Mouse (Mus musculus) lung, embryonic 14.5 days (tissue): ENCODE results near the gene Hfe. TPM values are rescaled to one million over a fixed set of nuclear protein-coding genes. Genes with fewer than 3 reads are reported as not detected.

ENCODE experiments used
- ATAC-seq: fragments of 200-750 bp; cut with Nextera tagmentation; 2 replicates; pipeline ENCODE4 v1.8.0; 2017; ENCODE audit warnings: mild to moderate bottlenecking, moderate TSS enrichment, moderate library complexity; ENCODE audit not compliant: insufficient read depth
- DNase-seq: peaks from one replicate; pipeline ENCODE4 v3.0.0-alpha.2; 2015
- H3K27ac ChIP-seq: fragments of 300-500 bp; sonication (generic); 2 replicates; pipeline ENCODE4 v1.5.1; 2014; ENCODE audit warnings: low read depth, mild to moderate bottlenecking, moderate library complexity
- H3K27me3 ChIP-seq: fragments of 300-500 bp; sonication (generic); 2 replicates; pipeline ENCODE4 v1.6.1; 2014; ENCODE audit warnings: low read length, control low read depth; ENCODE audit not compliant: insufficient read depth
- H3K36me3 ChIP-seq: fragments of 300-500 bp; sonication (generic); 2 replicates; pipeline ENCODE4 v1.6.1; 2014; ENCODE audit warnings: control low read depth; ENCODE audit not compliant: insufficient read depth
- H3K4me1 ChIP-seq: fragments of 300-500 bp; sonication (generic); 2 replicates; pipeline ENCODE4 v1.6.1; 2014; ENCODE audit warnings: antibody characterized with exemption, control low read depth; ENCODE audit not compliant: insufficient read depth
- H3K4me2 ChIP-seq: fragments of 300-500 bp; sonication (generic); 2 replicates; pipeline ENCODE4 v1.6.1; 2014; ENCODE audit warnings: mild to moderate bottlenecking
- H3K4me3 ChIP-seq: fragments of 300-500 bp; sonication (generic); 2 replicates; pipeline ENCODE4 v1.5.1; 2014; ENCODE audit warnings: low read depth, low read length
- H3K9ac ChIP-seq: fragments of 300-500 bp; sonication (generic); 2 replicates; pipeline ENCODE4 v1.6.1; 2014
- H3K9me3 ChIP-seq: fragments of 300-500 bp; sonication (generic); 2 replicates; pipeline ENCODE4 v1.6.1; 2016; ENCODE audit warnings: low read depth, low read length, control low read depth
- CTCF ChIP-seq: IDR thresholded peaks from 2 replicates; pipeline ENCODE4 v1.5.1; 2016; ENCODE audit warnings: antibody characterized with exemption, low read depth
- WGBS: fragments of 180-500 bp; shearing (Covaris S2); extraction: QIAGEN DNeasy Blood & Tissue Kit; methylation state at CpG from one replicate; pipeline ENCODE4 v1.1.7; 2014; 5-methylcytosine and 5-hydroxymethylcytosine counted together
- polyA plus RNA-seq: library from polyadenylated mRNA; unstranded; fragments of >200 nt; fragmentation: Nextera tagmentation; extraction: Ambion mirVana; gene quantifications from 2 replicates; pipeline ENCODE4 v1.2.1, GENCODE M21; 2014

Hfe gene
- 8.4 and 12.1 TPM in 2 replicates for polyA plus RNA-seq

GRCm38 (mm10) chr13:23710374-23711089 is at the start of gene Hfe:
Hfe (minus strand) TSS chr13:23710854.
- 5% methylated on average over 17 of the region's 17 CpGs for WGBS
- TF ChIP-seq CTCF = no peak
- Histone ChIP-seq H3K36me3 (no peaks in the 10 kb centered on the region), H3K4me1 (no peaks in the 10 kb centered on the region; the same call in 1 of the 2 replicates), H3K27me3 (no peaks in the 10 kb centered on the region), H3K27ac (peak within 1 kb of the TSS; percentile 18; the same call in 1 of the 2 replicates), H3K9ac (peak within 1 kb of the TSS; percentile 61), H3K4me3 (peak within 1 kb of the TSS; percentile 41), H3K4me2 (peak within 1 kb of the TSS; percentile 80), H3K9me3 (no peaks in the 10 kb centered on the region)
- peak; percentile 68 for DNase-seq
- peak; percentile 52 for ATAC-seq

GRCm38 (mm10) chr13:23759916-23760239 is 49.2 kb upstream of the Hfe start:
- Histone ChIP-seq H3K4me3 (peak overlapping the region; percentile 45), H3K36me3 (no peaks in the 10 kb centered on the region), H3K4me1 (peaks cover 5% of the 10 kb centered on the region; the same call in 1 of the 2 replicates), H3K9ac (peak overlapping the region; percentile 69), H3K4me2 (peak overlapping the region; percentile 90), H3K27ac (peak overlapping the region; percentile 99), H3K27me3 (no peaks in the 10 kb centered on the region), H3K9me3 (no peaks in the 10 kb centered on the region)
- DNase-seq (no peak), ATAC-seq (no peak)
- no peak for TF ChIP-seq CTCF
- WGBS = 68% methylated on average over 1 of the region's 1 CpGs

- ATAC-seq (no peak), DNase-seq (peak; percentile 10)
- Histone ChIP-seq H3K27ac (peak overlapping the region; percentile 99), H3K4me2 (peak overlapping the region; percentile 90), H3K4me3 (no peak overlapping the region), H3K4me1 (peaks cover 4% of the 10 kb centered on the region; the same call in 1 of the 2 replicates), H3K27me3 (no peaks in the 10 kb centered on the region), H3K9ac (no peak overlapping the region), H3K9me3 (no peaks in the 10 kb centered on the region), H3K36me3 (no peaks in the 10 kb centered on the region)
- no peak for TF ChIP-seq CTCF
- 73% methylated on average over 3 of the region's 3 CpGs for WGBS
Measured at GRCm38 (mm10) chr13:23759251-23759771, 48.7 kb upstream of the Hfe start.

GRCm38 (mm10) chr13:23757921-23758320 is 47.3 kb upstream of the Hfe start:
- peak; percentile 9 for DNase-seq
- Histone ChIP-seq H3K4me2 (peak overlapping the region; percentile 83), H3K9me3 (no peaks in the 10 kb centered on the region), H3K27ac (peak overlapping the region; percentile 98), H3K27me3 (no peaks in the 10 kb centered on the region), H3K4me3 (peak overlapping the region; percentile 43; the same call in 1 of the 2 replicates), H3K36me3 (no peaks in the 10 kb centered on the region), H3K9ac (peak overlapping the region; percentile 71; the same call in 1 of the 2 replicates), H3K4me1 (0 out of 2 replicates have a peak, but pooled peaks cover 4% of the 10 kb centered on the region)
- no peak for ATAC-seq
- WGBS = 43% methylated on average over 3 of the region's 3 CpGs
- no peak for TF ChIP-seq CTCF

- peak; percentile 13; the same call in 1 of the 2 replicates for ATAC-seq
Measured at GRCm38 (mm10) chr13:23757211-23757773, 46.6 kb upstream of the Hfe start.

GRCm38 (mm10) chr13:23756790-23757189 is 46.1 kb upstream of the Hfe start, which contains the start of gene Hist1h4b:
Hist1h4b (plus strand) TSS chr13:23757013.
- H3K4me2 ChIP-seq = peak within 1 kb of the TSS; percentile 83
- WGBS = under 1% methylated on average over 11 of the region's 22 CpGs
- H3K36me3 ChIP-seq = no peaks in the 10 kb centered on the region
- 0 out of 2 replicates have a peak, but pooled peaks cover 4% of the 10 kb centered on the region for H3K4me1 ChIP-seq
- no peaks in the 10 kb centered on the region for H3K27me3 ChIP-seq
- DNase-seq = peak; percentile 100
- peak within 1 kb of the TSS; percentile 71 for H3K9ac ChIP-seq
- peak within 1 kb of the TSS; percentile 43 for H3K4me3 ChIP-seq
- ATAC-seq = peak; percentile 73
- TF ChIP-seq CTCF = no peak
- H3K9me3 ChIP-seq = no peaks in the 10 kb centered on the region
- H3K27ac ChIP-seq = peak within 1 kb of the TSS; percentile 98

More at GRCm38 (mm10) chr13:23757211-23757773, 46.6 kb upstream of the Hfe start:
- TF ChIP-seq CTCF = no peak
- Histone ChIP-seq H3K36me3 (no peaks in the 10 kb centered on the region), H3K4me2 (peak overlapping the region; percentile 83), H3K4me3 (peak overlapping the region; percentile 43), H3K27me3 (no peaks in the 10 kb centered on the region), H3K4me1 (0 out of 2 replicates have a peak, but pooled peaks cover 4% of the 10 kb centered on the region), H3K27ac (peak overlapping the region; percentile 98), H3K9ac (peak overlapping the region; percentile 71), H3K9me3 (no peaks in the 10 kb centered on the region)
- DNase-seq = peak; percentile 78
- WGBS = 1% methylated on average over 15 of the region's 23 CpGs

- Histone ChIP-seq H3K27ac (0 out of 2 replicates have a peak overlapping the region, but pooled peaks have one; percentile 27), H3K9ac (no peak overlapping the region)
- no peak for DNase-seq
Measured at GRCm38 (mm10) chr13:23755000-23755399, 44.3 kb upstream of the Hfe start.

More at GRCm38 (mm10) chr13:23755000-23755399, 44.3 kb upstream of the Hfe start:
- no peak for TF ChIP-seq CTCF
- Histone ChIP-seq H3K9me3 (no peaks in the 10 kb centered on the region), H3K27me3 (no peaks in the 10 kb centered on the region), H3K4me3 (no peak overlapping the region), H3K4me1 (0 out of 2 replicates have a peak, but pooled peaks cover 4% of the 10 kb centered on the region), H3K36me3 (no peaks in the 10 kb centered on the region), H3K4me2 (no peak overlapping the region)
- ATAC-seq = no peak
